Mouse (Mus musculus): Measurements from ENCODE around the gene Lrrc8b. TPM values are rescaled to one million over a fixed set of nuclear protein-coding genes. Genes with fewer than 3 reads are reported as not detected.

Lrrc8b gene
- polyA plus RNA-seq, 1 experiment: 23.6 TPM

- no peak for TF ChIP-seq CTCF (IDR thresholded peaks at IDR 0.05; ENCODE audit: borderline replicate concordance, insufficient read depth, low read depth, low read length)
- no peak for TF ChIP-seq POLR2A (IDR thresholded peaks at IDR 0.05; ENCODE audit: borderline replicate concordance, insufficient read depth, low read length)
- H3K27ac ChIP-seq (ENCODE audit: insufficient read depth, low read length): no peak overlapping the region
- WGBS: 77% methylated on average over 11 of the region's 11 CpGs
- 0 out of 2 replicates have a peak, but pooled peaks cover 3% of the 10 kb centered on the region for H3K4me1 ChIP-seq (ENCODE audit: control insufficient read depth, insufficient read depth, low read length)
- H3K4me3 ChIP-seq (replicated peaks; ENCODE audit: insufficient read depth, low read depth, low read length): no peak overlapping the region
- H3K27me3 ChIP-seq (ENCODE audit: control insufficient read depth, insufficient read depth, low read length): no peaks in the 10 kb centered on the region
- DNase-seq: no peak
These were observed 27.7 kb downstream of the Lrrc8b start for GRCm38 (mm10) chr5:105443057-105443815.

GRCm38 (mm10) chr5:105445686-105446085 is 30.1 kb downstream of the Lrrc8b start:
- Histone ChIP-seq H3K4me3 (replicated peaks; ENCODE audit: insufficient read depth, low read depth, low read length) (no peak overlapping the region), H3K4me1 (ENCODE audit: control insufficient read depth, insufficient read depth, low read length) (no peaks in the 10 kb centered on the region), H3K27me3 (ENCODE audit: control insufficient read depth, insufficient read depth, low read length) (no peaks in the 10 kb centered on the region), H3K27ac (ENCODE audit: insufficient read depth, low read length) (no peak overlapping the region)
- no peak for DNase-seq
- WGBS: 77% methylated on average over 6 of the region's 6 CpGs
- TF ChIP-seq CTCF (IDR thresholded peaks at IDR 0.05; ENCODE audit: borderline replicate concordance, insufficient read depth, low read depth, low read length) (no peak), POLR2A (IDR thresholded peaks at IDR 0.05; ENCODE audit: borderline replicate concordance, insufficient read depth, low read length) (no peak)

- DNase-seq: no peak
- TF ChIP-seq POLR2A (IDR thresholded peaks at IDR 0.05; ENCODE audit: borderline replicate concordance, insufficient read depth, low read length) (no peak), CTCF (IDR thresholded peaks at IDR 0.05; ENCODE audit: borderline replicate concordance, insufficient read depth, low read depth, low read length) (no peak)
- Histone ChIP-seq H3K27ac (ENCODE audit: insufficient read depth, low read length) (no peak overlapping the region), H3K4me1 (ENCODE audit: control insufficient read depth, insufficient read depth, low read length) (no peaks in the 10 kb centered on the region), H3K27me3 (ENCODE audit: control insufficient read depth, insufficient read depth, low read length) (no peaks in the 10 kb centered on the region), H3K4me3 (replicated peaks; ENCODE audit: insufficient read depth, low read depth, low read length) (no peak overlapping the region)
- 42% methylated on average over 1 of the region's 1 CpGs for WGBS
These were observed 38.5 kb downstream of the Lrrc8b start for GRCm38 (mm10) chr5:105454105-105454504.

- DNase-seq: no peak
- no peak for TF ChIP-seq POLR2A (IDR thresholded peaks at IDR 0.05; ENCODE audit: borderline replicate concordance, insufficient read depth, low read length)
- no peak for TF ChIP-seq CTCF (IDR thresholded peaks at IDR 0.05; ENCODE audit: borderline replicate concordance, insufficient read depth, low read depth, low read length)
- no peak overlapping the region for H3K27ac ChIP-seq (ENCODE audit: insufficient read depth, low read length)
- H3K27me3 ChIP-seq (ENCODE audit: control insufficient read depth, insufficient read depth, low read length): no peaks in the 10 kb centered on the region
- no peak overlapping the region for H3K4me3 ChIP-seq (replicated peaks; ENCODE audit: insufficient read depth, low read depth, low read length)
- no peaks in the 10 kb centered on the region for H3K4me1 ChIP-seq (ENCODE audit: control insufficient read depth, insufficient read depth, low read length)
- WGBS: 88% methylated on average over 6 of the region's 6 CpGs
These were observed 43.5 kb downstream of the Lrrc8b start for GRCm38 (mm10) chr5:105459077-105459476.

- Histone ChIP-seq H3K4me3 (replicated peaks; ENCODE audit: insufficient read depth, low read depth, low read length) (no peak overlapping the region), H3K27me3 (ENCODE audit: control insufficient read depth, insufficient read depth, low read length) (no peaks in the 10 kb centered on the region), H3K27ac (ENCODE audit: insufficient read depth, low read length) (no peak overlapping the region), H3K4me1 (ENCODE audit: control insufficient read depth, insufficient read depth, low read length) (no peaks in the 10 kb centered on the region)
- WGBS: 93% methylated on average over 5 of the region's 5 CpGs
- DNase-seq: no peak
- TF ChIP-seq POLR2A (IDR thresholded peaks at IDR 0.05; ENCODE audit: borderline replicate concordance, insufficient read depth, low read length) (no peak), CTCF (IDR thresholded peaks at IDR 0.05; ENCODE audit: borderline replicate concordance, insufficient read depth, low read depth, low read length) (no peak)
These were observed 45.0 kb downstream of the Lrrc8b start for GRCm38 (mm10) chr5:105460551-105460950.

- Histone ChIP-seq H3K4me1 (ENCODE audit: control insufficient read depth, insufficient read depth, low read length) (no peaks in the 10 kb centered on the region), H3K27ac (ENCODE audit: insufficient read depth, low read length) (no peak overlapping the region), H3K27me3 (ENCODE audit: control insufficient read depth, insufficient read depth, low read length) (no peaks in the 10 kb centered on the region), H3K4me3 (replicated peaks; ENCODE audit: insufficient read depth, low read depth, low read length) (no peak overlapping the region)
- TF ChIP-seq POLR2A (IDR thresholded peaks at IDR 0.05; ENCODE audit: borderline replicate concordance, insufficient read depth, low read length) (no peak), CTCF (IDR thresholded peaks at IDR 0.05; ENCODE audit: borderline replicate concordance, insufficient read depth, low read depth, low read length) (no peak)
- WGBS: 97% methylated on average over 1 of the region's 1 CpGs
- no peak for DNase-seq
These were observed 45.5 kb downstream of the Lrrc8b start for GRCm38 (mm10) chr5:105461076-105461475.

GRCm38 (mm10) chr5:105464671-105465070 is 49.1 kb downstream of the Lrrc8b start:
- Histone ChIP-seq H3K4me3 (replicated peaks; ENCODE audit: insufficient read depth, low read depth, low read length) (no peak overlapping the region), H3K27ac (ENCODE audit: insufficient read depth, low read length) (no peak overlapping the region), H3K27me3 (ENCODE audit: control insufficient read depth, insufficient read depth, low read length) (no peaks in the 10 kb centered on the region), H3K4me1 (ENCODE audit: control insufficient read depth, insufficient read depth, low read length) (0 out of 2 replicates have a peak, but pooled peaks cover 4% of the 10 kb centered on the region)
- no peak for DNase-seq
- no peak for TF ChIP-seq POLR2A (IDR thresholded peaks at IDR 0.05; ENCODE audit: borderline replicate concordance, insufficient read depth, low read length)

GRCm38 (mm10) chr5:105465550-105465949 is 50.0 kb downstream of the Lrrc8b start:
- H3K27ac ChIP-seq (ENCODE audit: insufficient read depth, low read length): peak overlapping the region; percentile 36; the same call in 1 of the 2 replicates
- no peak overlapping the region for H3K4me3 ChIP-seq (replicated peaks; ENCODE audit: insufficient read depth, low read depth, low read length)
- H3K4me1 ChIP-seq (ENCODE audit: control insufficient read depth, insufficient read depth, low read length): 0 out of 2 replicates have a peak, but pooled peaks cover 4% of the 10 kb centered on the region
- H3K27me3 ChIP-seq (ENCODE audit: control insufficient read depth, insufficient read depth, low read length): no peaks in the 10 kb centered on the region
- TF ChIP-seq CTCF (IDR thresholded peaks at IDR 0.05; ENCODE audit: borderline replicate concordance, insufficient read depth, low read depth, low read length): no peak
- no peak for TF ChIP-seq POLR2A (IDR thresholded peaks at IDR 0.05; ENCODE audit: borderline replicate concordance, insufficient read depth, low read length)
- 96% methylated on average over 8 of the region's 8 CpGs for WGBS
- DNase-seq: no peak
